Mouse (Mus musculus) left cerebral cortex, postnatal 36 days (tissue): ENCODE measurements at regions not wholly inside any gene's neighbourhood (a gene's known extent, or its start where the extent isn't known, plus 50 kb on each side); places are given as distances from the start of the nearest gene placed in this dataset.

Experiments
- DNase-seq, 2 experiments: peaks; one replicate each; pipeline ENCODE4 v3.0.0; 2021 to 2022; ENCODE audit warnings: low spot score in 2 of 2, mixed read lengths in 1 of 2
- intact Hi-C: fragments of 180-260 bp; cut with DNase I; formaldehyde crosslinking; loops from one replicate; pipeline ENCODE4 v1.15.1; 2025

- no peak for DNase-seq
- intact Hi-C loops, result no loop called here
These were observed 771.0 kb upstream of the Pcdh20 start for GRCm38 (mm10) chr14:89242159-89242558.

GRCm38 (mm10) chr14:89236501-89236900 is 765.3 kb upstream of the Pcdh20 start:
- DNase-seq, result no peak
- intact Hi-C loops, result no loop called here

GRCm38 (mm10) chr14:89230482-89230881 is 759.3 kb upstream of the Pcdh20 start:
- intact Hi-C loops, result no loop called here
- DNase-seq, result no peak

GRCm38 (mm10) chr14:89217390-89217789 is 746.2 kb upstream of the Pcdh20 start:
- intact Hi-C loops, result no loop called here

GRCm38 (mm10) chr14:89181386-89181979 is 710.3 kb upstream of the Pcdh20 start:
- no peak for DNase-seq
- intact Hi-C loops, result no loop called here

More at GRCm38 (mm10) chr14:89217390-89217789, 746.2 kb upstream of the Pcdh20 start:
- DNase-seq, result no peak

- no peak for DNase-seq
- intact Hi-C loops, result no loop called here
These were observed 671.9 kb upstream of the Pcdh20 start for GRCm38 (mm10) chr14:89142994-89143686.

- no peak for DNase-seq
- intact Hi-C loops, result loop anchor here (2.0 kb wide), 1 partner anchor 56 kb away; no protein-coding TSS in a partner anchor
These were observed 628.1 kb upstream of the Pcdh20 start for GRCm38 (mm10) chr14:89099296-89099695.

- intact Hi-C loops, result no loop called here
These were observed 618.5 kb upstream of the Pcdh20 start for GRCm38 (mm10) chr14:89089661-89090060.

GRCm38 (mm10) chr14:89076014-89076413 is 604.8 kb upstream of the Pcdh20 start:
- intact Hi-C loops, result no loop called here
- no peak for DNase-seq

More at GRCm38 (mm10) chr14:89089661-89090060, 618.5 kb upstream of the Pcdh20 start:
- no peak for DNase-seq

- intact Hi-C loops, result no loop called here
- no peak for DNase-seq
These were observed 592.8 kb upstream of the Pcdh20 start for GRCm38 (mm10) chr14:89063971-89064370.

- DNase-seq, result no peak
- intact Hi-C loops, result no loop called here
These were observed 591.6 kb upstream of the Pcdh20 start for GRCm38 (mm10) chr14:89062583-89063436.

GRCm38 (mm10) chr14:89061319-89061718 is 590.1 kb upstream of the Pcdh20 start:
- intact Hi-C loops, result no loop called here
- no peak for DNase-seq

GRCm38 (mm10) chr14:89034390-89034789 is 563.2 kb upstream of the Pcdh20 start:
- DNase-seq, result no peak
- intact Hi-C loops, result no loop called here

- intact Hi-C loops, result no loop called here
- DNase-seq, result no peak
These were observed 540.2 kb upstream of the Pcdh20 start for GRCm38 (mm10) chr14:89011440-89011839.

- intact Hi-C loops, result no loop called here
- DNase-seq, result no peak
These were observed 538.5 kb upstream of the Pcdh20 start for GRCm38 (mm10) chr14:89009648-89010047.

GRCm38 (mm10) chr14:88981895-88982294 is 510.7 kb upstream of the Pcdh20 start:
- intact Hi-C loops, result loop anchor here (2.0 to 5.0 kb wide), 2 partner anchors 510 to 1517 kb away; partner anchors contain the start of gene Pcdh20
- no peak for DNase-seq

- DNase-seq, result peak in 1 of 2 experiments; percentile 5
These were observed 504.8 kb upstream of the Pcdh20 start for GRCm38 (mm10) chr14:88976007-88976406.

GRCm38 (mm10) chr14:88934569-88934968 is 463.4 kb upstream of the Pcdh20 start:
- no peak for DNase-seq
- intact Hi-C loops, result no loop called here

More at GRCm38 (mm10) chr14:88976007-88976406, 504.8 kb upstream of the Pcdh20 start:
- intact Hi-C loops, result no loop called here
